Mouse (Mus musculus): Measurements from ENCODE around the gene Ifna1.
"Not testable (repeated sequence)": the region's sequence is repeated elsewhere in the genome, so short reads cannot be mapped to it uniquely, and the experiment has no call there.

The Ifna1 gene

GRCm38 (mm10) chr4:88849698-88850097 is at the start of gene Ifna1:
Gene Ifna1, plus strand, starts transcription at chr4:88850087.
- DNase-seq = no peak

DNA sequence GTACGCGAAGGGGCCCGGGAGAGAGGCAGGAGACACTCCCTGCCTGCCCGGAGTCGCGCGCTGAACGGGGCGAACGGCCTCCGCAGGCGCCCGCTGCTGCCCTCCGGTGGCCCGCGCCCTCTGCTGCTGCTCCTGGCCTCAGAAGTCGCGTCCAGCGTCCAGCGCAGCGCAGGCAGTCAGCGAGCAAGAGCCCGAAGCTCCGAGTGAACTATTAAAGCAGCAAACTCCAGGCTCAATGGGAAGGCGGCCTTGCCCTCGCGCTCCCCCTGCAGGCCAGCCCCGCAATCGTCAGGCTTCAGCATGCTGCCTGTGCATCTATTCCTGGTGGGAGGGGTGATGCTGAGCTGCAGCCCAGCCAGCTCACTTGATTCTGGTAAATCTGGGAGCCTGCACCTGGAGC is 46.9 kb upstream of the Ifna1 start, which contains the start of gene Gm13287:
Gene Gm13287, plus strand, starts transcription at position 301 of the 400 bp plus-strand sequence.
- DNase-seq = not testable (repeated sequence)

- not testable (repeated sequence) for DNase-seq
Measured at GRCm38 (mm10) chr4:88805231-88805630, 44.7 kb upstream of the Ifna1 start, which contains the start of gene Gm13288. Gene Gm13288, plus strand, starts transcription at chr4:88805531.

DNA sequence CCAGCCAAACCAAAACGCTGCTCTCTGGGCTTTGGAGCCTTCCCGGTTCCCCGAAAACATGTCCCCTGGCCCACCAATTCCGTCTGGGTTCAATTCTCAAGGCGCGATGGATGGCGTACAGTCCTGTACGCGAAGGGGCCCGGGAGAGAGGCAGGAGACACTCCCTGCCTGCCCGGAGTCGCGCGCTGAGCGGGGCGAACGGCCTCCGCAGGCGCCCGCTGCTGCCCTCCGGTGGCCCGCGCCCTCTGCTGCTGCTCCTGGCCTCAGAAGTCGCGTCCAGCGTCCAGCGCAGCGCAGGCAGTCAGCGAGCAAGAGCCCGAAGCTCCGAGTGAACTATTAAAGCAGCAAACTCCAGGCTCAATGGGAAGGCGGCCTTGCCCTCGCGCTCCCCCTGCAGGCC is 44.1 kb upstream of the Ifna1 start:
- DNase-seq = peak; percentile 47 to 68

- no peak for DNase-seq
Measured at GRCm38 (mm10) chr4:88815928-88816327, 34.0 kb upstream of the Ifna1 start, which contains the start of gene Ifna7. Gene Ifna7, plus strand, starts transcription at chr4:88816228.

DNA sequence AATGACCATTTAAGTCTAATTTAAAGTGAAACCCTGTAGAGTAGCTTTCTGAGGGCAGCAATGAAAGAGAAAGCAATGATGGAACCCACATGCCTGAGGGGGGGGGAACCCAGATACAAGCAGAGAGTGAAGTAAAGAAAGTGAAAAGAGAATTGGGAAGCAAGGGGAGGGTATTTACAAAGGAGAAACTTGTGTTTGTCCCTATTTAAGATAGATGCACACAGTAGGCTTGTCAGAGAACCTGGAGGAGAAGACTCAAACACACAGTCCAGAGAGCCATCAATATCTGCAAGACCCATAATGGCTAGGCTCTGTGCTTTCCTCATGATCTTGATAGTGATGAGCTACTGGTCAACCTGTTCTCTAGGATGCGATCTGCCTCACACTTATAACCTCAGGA is 30.2 kb upstream of the Ifna1 start, which contains the start of gene Ifna11:
Gene Ifna11, plus strand, starts transcription at position 301 of the 400 bp plus-strand sequence.
- DNase-seq = no peak

DNA sequence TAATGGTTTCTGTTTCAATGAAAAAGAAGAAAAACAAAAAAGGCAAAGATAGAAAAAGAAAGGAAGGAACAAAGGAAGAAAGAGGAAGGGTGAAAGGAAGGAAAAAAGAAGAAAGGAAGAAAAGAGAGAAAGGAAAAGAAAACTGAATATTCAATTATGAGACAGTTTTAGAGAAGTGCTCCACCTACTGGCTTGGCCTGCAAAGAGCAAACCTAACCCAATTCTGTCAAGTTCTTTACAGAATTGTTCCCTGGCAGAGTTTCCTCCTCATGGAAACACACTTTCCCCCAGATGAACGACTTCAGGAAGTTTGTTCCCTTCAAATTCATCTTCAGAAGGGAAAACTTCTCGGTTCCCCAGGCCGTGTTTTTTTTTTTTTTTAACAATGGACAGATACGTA is 26.9 kb upstream of the Ifna1 start:
- DNase-seq = peak; percentile 17 to 27

DNA sequence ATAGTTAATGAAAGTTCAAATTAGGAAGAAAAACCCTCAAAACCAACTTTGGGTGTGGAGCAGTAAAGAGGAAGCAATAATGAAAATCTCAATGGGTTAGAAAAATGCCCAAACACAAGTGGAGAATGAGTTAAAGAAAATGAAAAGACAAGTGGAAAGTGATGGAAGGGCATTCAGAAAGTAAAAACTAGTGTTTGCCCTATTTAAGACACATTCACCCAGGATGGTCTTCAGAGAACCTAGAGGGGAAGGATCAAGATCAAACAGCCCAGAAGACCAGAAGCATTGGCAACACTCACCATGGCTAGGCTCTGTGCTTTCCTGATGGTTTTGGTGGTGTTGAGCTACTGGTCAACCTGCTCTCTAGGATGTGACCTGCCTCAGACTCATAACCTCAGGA is 22.8 kb upstream of the Ifna1 start, which contains the start of gene Ifna6:
Gene Ifna6, plus strand, starts transcription at position 301 of the 400 bp plus-strand sequence.
- not testable (repeated sequence) for DNase-seq

GRCm38 (mm10) chr4:88830523-88830922 is 19.4 kb upstream of the Ifna1 start:
- DNase-seq = peak; percentile 39 to 54

GRCm38 (mm10) chr4:88835225-88835624 is 14.7 kb upstream of the Ifna1 start, which contains the start of gene Ifna5:
Gene Ifna5, plus strand, starts transcription at chr4:88835525.
- not testable (repeated sequence) for DNase-seq

DNA sequence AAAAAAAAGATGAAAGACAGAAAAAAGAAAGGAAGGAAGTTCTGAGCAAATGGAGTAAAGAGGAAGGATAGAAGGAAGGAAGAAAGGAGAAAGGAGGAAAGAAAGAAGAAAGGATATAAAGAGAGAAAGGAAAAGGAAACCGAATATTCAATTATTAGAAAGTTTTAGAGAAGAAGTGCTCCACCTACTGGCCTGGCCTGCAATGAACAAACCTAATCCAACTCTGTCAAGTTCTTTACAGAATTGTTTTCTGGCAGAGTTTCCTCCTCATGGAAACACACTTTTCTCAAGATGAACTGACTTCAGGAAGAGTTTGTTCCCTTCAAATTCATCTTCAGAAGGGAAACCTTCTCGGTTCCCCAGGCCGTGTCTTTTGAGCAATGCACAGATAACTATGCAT is 11.1 kb upstream of the Ifna1 start:
- DNase-seq = peak; percentile 27 to 29

- no peak for DNase-seq
Measured at GRCm38 (mm10) chr4:88840058-88840457, 9.8 kb upstream of the Ifna1 start.

- DNase-seq = no peak
Measured at GRCm38 (mm10) chr4:88841438-88841911, 8.4 kb upstream of the Ifna1 start, which contains the start of gene Ifna4. Gene Ifna4, plus strand, starts transcription at chr4:88841861.

DNA sequence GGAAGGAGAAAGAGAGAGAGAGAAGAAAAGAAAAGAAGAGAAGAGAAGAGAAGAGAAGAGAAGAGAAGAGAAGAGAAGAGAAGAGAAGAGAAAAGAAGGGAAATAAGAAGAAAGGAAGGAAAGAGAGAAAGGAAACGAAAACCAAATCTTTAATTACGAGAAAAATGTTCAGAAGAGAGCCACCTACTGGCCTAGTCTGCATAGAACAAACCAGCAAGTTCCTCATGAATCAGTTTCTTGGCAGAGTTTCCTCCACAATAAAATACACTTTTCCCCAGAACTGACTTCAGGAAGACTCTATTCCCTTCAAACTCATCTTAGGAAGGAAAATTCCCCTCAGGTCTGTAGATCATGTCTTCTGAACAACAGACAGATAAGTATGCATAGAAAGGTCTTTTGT is 4.6 kb upstream of the Ifna1 start:
- no peak for DNase-seq

GRCm38 (mm10) chr4:88851026-88851763 is 1.3 kb downstream of the Ifna1 start:
- DNase-seq = no peak

GRCm38 (mm10) chr4:88859214-88859613 is 9.3 kb downstream of the Ifna1 start:
- no peak for DNase-seq

DNA sequence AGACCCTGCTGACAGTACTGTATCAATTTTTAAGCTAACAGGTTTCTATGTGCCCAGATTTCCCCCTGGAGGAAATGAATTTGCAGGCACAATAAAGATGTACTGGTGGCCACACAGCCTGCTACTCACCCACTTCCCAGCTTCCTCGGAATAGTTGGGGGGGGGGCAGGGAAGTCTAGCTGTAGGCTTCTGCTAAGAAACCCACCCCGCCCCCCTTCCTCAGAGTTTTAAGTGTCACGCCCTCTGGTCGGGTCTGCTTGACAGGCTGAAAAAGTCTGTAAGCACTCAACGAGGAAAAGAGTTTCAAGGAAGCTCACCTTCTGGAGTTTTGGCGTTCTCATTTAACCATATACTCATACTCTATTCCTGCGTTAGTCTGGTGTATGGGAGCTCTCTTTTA is 13.4 kb downstream of the Ifna1 start:
- peak in 1 of 2 experiments; percentile 27 for DNase-seq

DNA sequence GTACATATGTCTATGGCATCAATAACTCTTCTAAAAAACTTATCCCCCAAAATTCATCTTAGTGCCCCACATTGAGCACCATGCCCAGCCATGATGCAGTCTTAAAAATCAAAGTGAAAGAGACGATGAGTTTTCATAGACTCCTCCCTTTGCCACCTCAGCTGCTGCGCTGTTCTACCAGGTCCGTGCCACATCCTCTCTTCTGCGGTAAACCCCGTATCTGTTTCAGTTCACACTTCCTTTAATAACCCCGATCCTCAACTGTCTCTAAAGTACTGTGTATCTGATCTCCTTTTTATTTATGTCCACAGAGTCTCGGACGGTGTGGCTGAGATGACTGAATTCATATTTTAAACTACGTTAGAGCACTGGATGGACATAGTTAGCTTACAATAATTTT is 14.7 kb downstream of the Ifna1 start:
- no peak for DNase-seq

DNA sequence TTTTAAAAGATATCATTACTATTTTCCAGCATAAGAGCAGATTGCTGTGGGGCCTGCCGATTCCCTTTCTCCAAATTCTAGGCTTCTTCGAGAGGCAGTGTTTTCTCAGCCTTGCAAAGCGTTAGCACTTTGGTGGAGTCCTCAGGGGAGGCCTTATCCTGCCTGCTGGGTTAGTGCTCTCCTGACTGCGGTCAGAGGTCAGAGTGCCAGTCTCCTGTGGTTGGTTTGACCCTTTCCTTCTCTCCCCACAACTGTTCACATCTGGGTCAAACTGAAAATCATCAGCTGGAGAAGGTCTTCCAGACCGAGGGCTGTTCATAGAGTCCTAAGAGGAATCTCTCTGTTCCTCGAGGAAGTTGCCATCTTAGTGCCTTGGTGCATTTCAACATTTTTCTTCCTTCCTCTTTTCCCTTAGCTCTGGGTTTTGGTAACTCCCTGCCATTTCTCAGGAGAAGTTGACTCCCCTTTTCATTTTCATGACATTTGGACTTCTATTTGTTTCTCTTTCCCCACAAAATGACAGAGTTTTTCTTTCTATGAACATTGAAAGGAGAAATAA is 15.2 kb downstream of the Ifna1 start:
- no peak for DNase-seq

GRCm38 (mm10) chr4:88867366-88867925 is 17.6 kb downstream of the Ifna1 start:
- peak; percentile 85 to 86 for DNase-seq

DNA sequence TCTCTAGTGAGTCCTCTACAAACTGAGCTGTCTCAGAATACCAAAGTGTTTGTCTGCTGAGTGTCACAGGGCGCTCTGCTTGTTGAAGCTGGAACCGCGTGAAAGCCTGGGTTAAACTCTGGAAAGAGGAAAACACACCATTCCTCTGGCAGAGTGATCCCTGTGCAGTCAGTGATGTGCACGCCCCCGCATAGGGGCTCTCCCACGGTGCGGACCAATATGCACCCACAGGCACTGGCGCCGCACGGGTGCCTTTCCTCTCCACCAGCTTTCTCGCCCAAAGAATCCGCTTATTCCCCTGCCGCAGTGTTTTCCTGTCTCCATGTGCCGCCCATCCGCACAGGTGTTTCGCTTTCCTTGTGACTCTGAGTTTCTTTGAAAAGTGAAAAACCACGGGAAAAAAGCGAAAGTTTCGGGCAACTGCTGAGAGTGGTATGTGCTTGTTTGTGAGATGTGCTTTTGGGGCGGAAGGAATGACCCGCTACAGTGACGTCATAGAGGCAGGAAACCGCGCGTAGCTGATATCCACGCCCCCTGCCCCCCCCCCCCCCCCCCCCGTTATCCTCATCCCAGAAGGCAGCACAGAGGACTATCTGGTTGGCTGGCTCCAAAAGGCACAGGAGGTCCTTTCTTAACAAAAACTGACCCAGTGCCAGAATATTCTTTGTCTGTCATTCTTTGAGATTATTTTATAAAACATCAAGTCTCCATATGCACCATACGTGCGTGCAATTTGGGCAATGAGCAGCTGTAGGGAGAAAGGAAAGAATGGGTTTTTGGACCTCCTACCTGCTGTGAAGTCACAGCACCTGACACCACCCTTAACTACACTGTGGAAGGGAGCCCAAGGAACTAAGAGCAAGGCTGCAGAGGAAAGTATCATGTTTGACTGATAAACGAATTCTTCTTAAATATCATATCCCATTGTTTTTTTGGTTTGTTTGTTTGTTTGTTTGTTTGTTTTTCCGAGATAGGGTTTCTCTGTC is 18.3 kb downstream of the Ifna1 start:
- DNase-seq = peak; percentile 31 to 58

GRCm38 (mm10) chr4:88872691-88873090 is 22.8 kb downstream of the Ifna1 start:
- no peak for DNase-seq
